Comparison of ENCODE assay signal across 27 mouse cellular contexts in genomic region chr11:106429689-106430088, GRCm38 (mm10). TPM values are rescaled to one million over a fixed set of nuclear protein-coding genes. Genes with fewer than 3 reads are reported as not detected.
DNase-seq lines count a peak whose midpoint lies in the region; ATAC-seq and TF ChIP-seq lines count a peak whose summit lies in the region.
"Had no signal": no experiment of that assay in that cellular context is flagged by ENCODE, and none has a peak within 500 bp of the region (broad histone marks: within the 10 kb centered on the region; RNA-seq: fewer than 3 reads in every experiment).

No protein-coding gene starts in this region.

- H3K79me2 ChIP-seq in CH12.LX (replicated peaks; ENCODE audit: control insufficient read depth, extremely low read depth, insufficient read depth, poor library complexity, severe bottlenecking), result peaks cover 6% of the 10 kb centered on the region; the same call in 1 of the 2 replicates

- in situ Hi-C loops in CH12.LX (cut with MboI; ENCODE audit: low pct_ligation_motif_present, low pct_unique_long_range_greater_than_20kb, low sequenced_read_pairs), result no loop called here

- no peak overlapping the region for H3K4me3 ChIP-seq in liver, embryonic 15.5 days (replicated peaks)
- no peak overlapping the region for H3K4me3 ChIP-seq in liver, embryonic 11.5 days (ENCODE audit: low read depth, low read length)
- H3K4me3 ChIP-seq in CH12.LX (replicated peaks in 1 of 3; ENCODE audit: low read depth in 2 of 3, low read length in 2 of 3, poor library complexity in 1 of 3), result no peak overlapping the region
- H3K4me3 ChIP-seq: embryonic facial prominence, embryonic 13.5 days; forebrain, embryonic 10.5 days; forebrain, embryonic 15.5 days; heart, embryonic 15.5 days; intestine, embryonic 15.5 days; megakaryocyte, embryonic 14.5 days; stomach, embryonic 15.5 days had no signal

- no peaks in the 10 kb centered on the region for H3K27me3 ChIP-seq in liver, embryonic 15.5 days
- no peaks in the 10 kb centered on the region for H3K27me3 ChIP-seq in liver, embryonic 11.5 days (replicated peaks; ENCODE audit: control insufficient read depth, insufficient read depth, low read length)
- H3K27me3 ChIP-seq in CH12.LX (replicated peaks), result no peaks in the 10 kb centered on the region
- H3K27me3 ChIP-seq: embryonic facial prominence, embryonic 13.5 days; forebrain, embryonic 15.5 days; heart, embryonic 15.5 days; intestine, embryonic 15.5 days; megakaryocyte, embryonic 14.5 days; stomach, embryonic 15.5 days had no signal

- H3K9ac ChIP-seq in liver, embryonic 15.5 days, result no peak overlapping the region
- no peak overlapping the region for H3K9ac ChIP-seq in liver, embryonic 11.5 days (ENCODE audit: low read depth, low read length)
- peak overlapping the region; percentile 30 for H3K9ac ChIP-seq in CH12.LX (ENCODE audit: insufficient read depth, low read depth)
- H3K9ac ChIP-seq: embryonic facial prominence, embryonic 13.5 days; forebrain, embryonic 15.5 days; heart, embryonic 15.5 days; intestine, embryonic 15.5 days; stomach, embryonic 15.5 days had no signal

- no peak for DNase-seq in liver, embryonic 11.5 days (ENCODE audit: low spot score)
- no peak for DNase-seq in CH12.LX (ENCODE audit: extremely low read depth)
- no peak for DNase-seq in kidney, adult 8-10 months
- DNase-seq in B cell, adult 2 months, result no peak
- DNase-seq: adrenal gland, postnatal 14 days; cerebellum, adult 8-10 months; kidney, adult 2 months; kidney, postnatal 4 days; left cerebral cortex, postnatal 4 days; lung, adult 18-20 months; midbrain, embryonic 14.5 days; right cerebral cortex, postnatal 25 days had no signal

- TF ChIP-seq RAD21 in CH12.LX (IDR thresholded peaks at IDR 0.05; ENCODE audit: low read depth, low read length), result no peak

- 55% methylated on average over 4 of the region's 4 CpGs for WGBS in liver, embryonic 15.5 days (ENCODE audit: insufficient replicate concordance)
- 69% methylated on average over 4 of the region's 4 CpGs for WGBS in liver, embryonic 11.5 days

- no peak for TF ChIP-seq CTCF in CH12.LX (conservative IDR thresholded peaks at IDR 0.05 in 1 of 2, IDR thresholded peaks at IDR 0.05 in 1 of 2; ENCODE audit: low read depth in 2 of 2, low read length in 2 of 2)

- H3K27ac ChIP-seq in liver, embryonic 15.5 days (replicated peaks), result 0 out of 2 replicates have a peak overlapping the region, but pooled peaks have one; percentile 20
- no peak overlapping the region for H3K27ac ChIP-seq in liver, embryonic 11.5 days (ENCODE audit: low read depth, low read length)
- H3K27ac ChIP-seq in CH12.LX (ENCODE audit: insufficient read depth, low read depth), result peak overlapping the region; percentile 71
- H3K27ac ChIP-seq: embryonic facial prominence, embryonic 13.5 days; forebrain, embryonic 10.5 days; forebrain, embryonic 15.5 days; heart, embryonic 15.5 days; intestine, embryonic 15.5 days; kidney, postnatal 0 days; stomach, embryonic 15.5 days had no signal

- H3K36me3 ChIP-seq in liver, embryonic 15.5 days (replicated peaks), result peaks cover 36% of the 10 kb centered on the region
- H3K36me3 ChIP-seq in liver, embryonic 11.5 days (ENCODE audit: control insufficient read depth, insufficient read depth, low read length), result no peaks in the 10 kb centered on the region
- H3K36me3 ChIP-seq in CH12.LX (replicated peaks in 1 of 2; ENCODE audit: control insufficient read depth in 1 of 2, insufficient read depth in 1 of 2, low read length in 1 of 2), result peaks cover 64 to 72% of the 10 kb centered on the region in 2 experiments
- H3K36me3 ChIP-seq: intestine, embryonic 15.5 days had no signal

- ATAC-seq in liver, embryonic 15.5 days (ENCODE audit: insufficient read depth), result no peak
- no peak for ATAC-seq in liver, embryonic 11.5 days (replicated peaks; ENCODE audit: low FRiP score)
- ATAC-seq in common myeloid progenitor, adult 5-6 weeks (replicated peaks; ENCODE audit: low read depth, poor library complexity, severe bottlenecking), result peak; percentile 28; the same call in 1 of the 2 replicates
- peak; percentile 81 for ATAC-seq in monocyte, adult 5-6 weeks (replicated peaks; ENCODE audit: insufficient number of reproducible peaks, low FRiP score, low TSS enrichment, poor library complexity, severe bottlenecking)
- ATAC-seq: forebrain, embryonic 15.5 days; hindbrain, embryonic 16.5 days; intestine, embryonic 15.5 days; lung, postnatal 0 days had no signal

- no peaks in the 10 kb centered on the region for H3K9me3 ChIP-seq in liver, embryonic 15.5 days (replicated peaks)
- no peaks in the 10 kb centered on the region for H3K9me3 ChIP-seq in liver, embryonic 11.5 days (ENCODE audit: control insufficient read depth, low read length)
- no peaks in the 10 kb centered on the region for H3K9me3 ChIP-seq in CH12.LX (replicated peaks; ENCODE audit: low read length)
- H3K9me3 ChIP-seq: embryonic facial prominence, embryonic 13.5 days; forebrain, embryonic 10.5 days; forebrain, embryonic 15.5 days; G1E; heart, embryonic 15.5 days; intestine, embryonic 15.5 days; megakaryocyte, embryonic 14.5 days; stomach, embryonic 15.5 days had no signal

- H3K4me1 ChIP-seq in liver, embryonic 15.5 days (replicated peaks), result 0 out of 2 replicates have a peak, but pooled peaks cover 10% of the 10 kb centered on the region
- H3K4me1 ChIP-seq in liver, embryonic 11.5 days (replicated peaks; ENCODE audit: control insufficient read depth, insufficient read depth, low read length), result no peaks in the 10 kb centered on the region
- peaks cover 22 to 43% of the 10 kb centered on the region in 2 experiments for H3K4me1 ChIP-seq in CH12.LX (ENCODE audit: control insufficient read depth in 1 of 2, insufficient read depth in 2 of 2)
- H3K4me1 ChIP-seq: embryonic facial prominence, embryonic 13.5 days; forebrain, embryonic 10.5 days; forebrain, embryonic 15.5 days; intestine, embryonic 15.5 days; stomach, embryonic 15.5 days had no signal

- TF ChIP-seq POLR2A in CH12.LX (IDR thresholded peaks at IDR 0.05; ENCODE audit: low read depth, low read length), result no peak

- dilution Hi-C loops in CH12.LX (cut with MboI; ENCODE audit: extremely low pct_ligation_motif_present, extremely low pct_unique_long_range_greater_than_20kb, low sequenced_read_pairs), result no loop called here

- H3K4me2 ChIP-seq in liver, embryonic 15.5 days, result no peak overlapping the region
- no peak overlapping the region for H3K4me2 ChIP-seq in liver, embryonic 11.5 days
- H3K4me2 ChIP-seq in CH12.LX (ENCODE audit: insufficient read depth, low read depth, poor library complexity, severe bottlenecking), result peak overlapping the region; percentile 58; the same call in 1 of the 2 replicates
- H3K4me2 ChIP-seq: embryonic facial prominence, embryonic 13.5 days; forebrain, embryonic 15.5 days; heart, embryonic 15.5 days; intestine, embryonic 15.5 days; stomach, embryonic 15.5 days had no signal

- no peak for TF ChIP-seq EP300 in CH12.LX (IDR thresholded peaks at IDR 0.05; ENCODE audit: low read length)

TF ChIP-seq in CH12.LX, 34 proteins besides CTCF, POLR2A, EP300 and RAD21:
- TF ChIP-seq NRF1 (IDR thresholded peaks at IDR 0.05; ENCODE audit: low read depth, low read length) (no peak), IRF4 (IDR thresholded peaks at IDR 0.05; ENCODE audit: low read depth, low read length) (peak; percentile 14; the same call in 1 of the 2 replicates), NELFE (IDR thresholded peaks at IDR 0.05; ENCODE audit: low read depth, low read length) (no peak), TCF12 (IDR thresholded peaks at IDR 0.05; ENCODE audit: low read depth, low read length) (no peak), MAX (IDR thresholded peaks at IDR 0.05; ENCODE audit: low read length) (no peak), MEF2A (IDR thresholded peaks at IDR 0.05; ENCODE audit: borderline replicate concordance, low read depth, low read length) (peak; percentile 84; the same call in 1 of the 2 replicates), MXI1 (IDR thresholded peaks at IDR 0.05; ENCODE audit: low read depth, low read length) (no peak), ETS1 (conservative IDR thresholded peaks at IDR 0.05; ENCODE audit: low read depth, low read length) (peak; percentile 44; the same call in 1 of the 2 replicates), CHD2 (IDR thresholded peaks at IDR 0.05; ENCODE audit: low read length) (no peak), JUND (conservative IDR thresholded peaks at IDR 0.05; ENCODE audit: low read depth, low read length) (no peak), ZMIZ1 (IDR thresholded peaks at IDR 0.05; ENCODE audit: low read depth, low read length) (no peak), MAZ (IDR thresholded peaks at IDR 0.05; ENCODE audit: low read depth, low read length) (no peak), GABPA (IDR thresholded peaks at IDR 0.05; ENCODE audit: insufficient replicate concordance, low read depth, low read length) (no peak), ZNF384 (IDR thresholded peaks at IDR 0.05; ENCODE audit: low read depth, low read length) (no peak), MYC (IDR thresholded peaks at IDR 0.05; ENCODE audit: low read depth, low read length) (no peak), SIN3A (IDR thresholded peaks at IDR 0.05; ENCODE audit: low read length) (no peak; the same call in 1 of the 2 replicates), USF2 (conservative IDR thresholded peaks at IDR 0.05; ENCODE audit: low read depth, low read length) (no peak)

RNA-seq across cellular contexts. Expression of gene Icam2, which starts 41.8 kb away (rescaled TPM):
- 13.4 and 16.4 TPM in 2 replicates for polyA plus RNA-seq in liver, embryonic 15.5 days (2015; fragmentation: Nextera tagmentation; extraction: Ambion mirVana)
- 36.2 and 41.6 TPM in 2 replicates for polyA plus RNA-seq in liver, embryonic 11.5 days (2014; fragmentation: Nextera tagmentation; extraction: Ambion mirVana)
- total RNA-seq in CH12.LX (2012; rRNA removed) (15.3 and 27.3 TPM in 2 replicates), CH12.LX (2014; rRNA removed) (40.1 and 44.3 TPM in 2 replicates)
- polyA plus RNA-seq in CH12.LX (2012; ENCODE audit: insufficient read length, low read depth), result 23.7 and 26.7 TPM in 2 replicates
- total RNA-seq in common myeloid progenitor, adult 5-6 weeks (2017), result 54.6 and 70.8 TPM in 2 replicates
- 32.3 to 70.2 TPM (median 56.4 TPM) in 3 replicates for total RNA-seq in monocyte, adult 5-6 weeks (2017)
- polyA plus RNA-seq: C2C12 had no signal

RNA-seq across cellular contexts. Expression of gene Ern1, which starts 58.0 kb away (rescaled TPM):
- polyA plus RNA-seq in liver, embryonic 15.5 days (2015; fragmentation: Nextera tagmentation; extraction: Ambion mirVana), result 4.1 and 5.8 TPM in 2 replicates
- polyA plus RNA-seq in liver, embryonic 11.5 days (2014; fragmentation: Nextera tagmentation; extraction: Ambion mirVana), result 6.3 and 7.5 TPM in 2 replicates
- 15.2 and 21.7 TPM in 2 replicates for total RNA-seq in CH12.LX (2012; rRNA removed)
- 3.0 TPM in 2 replicates for total RNA-seq in CH12.LX (2014; rRNA removed)
- polyA plus RNA-seq in CH12.LX (2012; ENCODE audit: insufficient read length, low read depth), result 6.9 and 7.7 TPM in 2 replicates
- total RNA-seq in common myeloid progenitor, adult 5-6 weeks (2017), result 21.1 and 32.6 TPM in 2 replicates
- total RNA-seq in monocyte, adult 5-6 weeks (2017), result 27.8 to 71.5 TPM (median 30.5 TPM) in 3 replicates

Comparison
In these comparisons a context has a peak if more than half of its experiments do, and no peak if none do; other contexts are left out.
1. ATAC-seq: peak in common myeloid progenitor, adult 5-6 weeks (single experiment) and monocyte, adult 5-6 weeks (single experiment); none in liver, embryonic 15.5 days (single experiment) and liver, embryonic 11.5 days (single experiment).